ENCODE assay signal across 9 mouse cellular contexts in genomic region chr8:89571816-89572215, GRCm38 (mm10).
DNase-seq lines count a peak whose midpoint lies in the region; ATAC-seq and TF ChIP-seq lines count a peak whose summit lies in the region.
"Had no signal": no experiment of that assay in that cellular context is flagged by ENCODE, and none has a peak within 500 bp of the region (broad histone marks: within the 10 kb centered on the region; RNA-seq: fewer than 3 reads in every experiment).

No protein-coding gene starts in this region.

- no peak overlapping the region for H3K9ac ChIP-seq in ES-Bruce4 (ENCODE audit: low read depth, poor library complexity, severe bottlenecking)
- no peak overlapping the region for H3K9ac ChIP-seq in forebrain, embryonic 13.5 days

- WGBS in forebrain, embryonic 13.5 days, result 1% methylated on average over 13 of the region's 13 CpGs
- 2% methylated on average over 13 of the region's 13 CpGs for WGBS in hindbrain, embryonic 10.5 days

- no peaks in the 10 kb centered on the region for H3K4me1 ChIP-seq in ES-Bruce4 (ENCODE audit: control insufficient read depth, insufficient read depth, low read length)
- H3K4me1 ChIP-seq in forebrain, embryonic 13.5 days, result peaks cover 51% of the 10 kb centered on the region
- H3K4me1 ChIP-seq in hindbrain, embryonic 10.5 days (replicated peaks), result peaks cover 43% of the 10 kb centered on the region

- no peaks in the 10 kb centered on the region for H3K36me3 ChIP-seq in ES-Bruce4 (ENCODE audit: control insufficient read depth, insufficient read depth, low read length, poor library complexity, severe bottlenecking)
- H3K36me3 ChIP-seq in forebrain, embryonic 13.5 days (ENCODE audit: poor library complexity, severe bottlenecking), result no peaks in the 10 kb centered on the region
- no peaks in the 10 kb centered on the region for H3K36me3 ChIP-seq in hindbrain, embryonic 10.5 days

- peak overlapping the region; percentile 20; the same call in 1 of the 2 replicates for H3K4me2 ChIP-seq in forebrain, embryonic 13.5 days

- H3K27me3 ChIP-seq in ES-Bruce4 (ENCODE audit: control insufficient read depth, insufficient read depth, low read length, poor library complexity, severe bottlenecking), result no peaks in the 10 kb centered on the region; the same call in none of the 2 replicates
- peaks cover 25% of the 10 kb centered on the region; the same call in 1 of the 2 replicates for H3K27me3 ChIP-seq in forebrain, embryonic 13.5 days
- H3K27me3 ChIP-seq in hindbrain, embryonic 10.5 days (ENCODE audit: insufficient read depth, poor library complexity, severe bottlenecking), result peaks cover 35% of the 10 kb centered on the region

- no peak overlapping the region for H3K27ac ChIP-seq in ES-Bruce4 (ENCODE audit: insufficient read depth, low read length)
- no peak overlapping the region for H3K27ac ChIP-seq in forebrain, embryonic 13.5 days
- peak overlapping the region; percentile 53 for H3K27ac ChIP-seq in hindbrain, embryonic 10.5 days
- H3K27ac ChIP-seq in layer of hippocampus, adult 2 months, result no peak overlapping the region

- no peaks in the 10 kb centered on the region for H3K9me3 ChIP-seq in ES-Bruce4 (replicated peaks; ENCODE audit: control insufficient read depth, insufficient read depth, low read length, poor library complexity, severe bottlenecking)
- no peaks in the 10 kb centered on the region for H3K9me3 ChIP-seq in forebrain, embryonic 13.5 days (replicated peaks)
- H3K9me3 ChIP-seq in hindbrain, embryonic 10.5 days, result no peaks in the 10 kb centered on the region

- ATAC-seq in forebrain, embryonic 13.5 days, result peak; percentile 86

- DNase-seq in brain, embryonic 14.5 days (ENCODE audit: low read depth), result peak; percentile 92
- peak; percentile 85 for DNase-seq in hindbrain, embryonic 10.5 days (ENCODE audit: low spot score)
- peak; percentile 56 to 85 for DNase-seq in layer of hippocampus, adult 2 months (ENCODE audit: low spot score in 2 of 2)
- peak; percentile 27 to 46 for DNase-seq in lung, adult 18-20 months
- DNase-seq in retina, adult 2 months (ENCODE audit: low read depth, low spot score), result peak; percentile 22
- DNase-seq in urinary bladder, postnatal 36 days (ENCODE audit: low spot score in 2 of 2), result peak; percentile 40 to 52

- no peak for TF ChIP-seq POLR2A in ES-Bruce4 (IDR thresholded peaks at IDR 0.05; ENCODE audit: insufficient read depth, low read length)
- no peak for TF ChIP-seq POLR2A in brain, embryonic 14.5 days (IDR thresholded peaks at IDR 0.05; ENCODE audit: borderline replicate concordance, extremely low read depth, insufficient read depth, insufficient read length, poor library complexity, severe bottlenecking)

- 0 out of 2 replicates have a peak, but pooled peaks have one; percentile 9 for TF ChIP-seq EP300 in ES-Bruce4 (IDR thresholded peaks at IDR 0.05; ENCODE audit: insufficient read depth, low read depth, low read length)

- peak; percentile 84 for TF ChIP-seq CTCF in ES-Bruce4 (IDR thresholded peaks at IDR 0.05; ENCODE audit: low read depth, low read length)
- peak; percentile 94 for TF ChIP-seq CTCF in brain, embryonic 14.5 days (IDR thresholded peaks at IDR 0.05; ENCODE audit: borderline replicate concordance, extremely low read depth, insufficient read depth, insufficient read length)
- peak; percentile 79 for TF ChIP-seq CTCF in layer of hippocampus, adult 2 months (conservative IDR thresholded peaks at IDR 0.05)

- no peak overlapping the region for H3K4me3 ChIP-seq in ES-Bruce4 (ENCODE audit: low read depth, low read length)
- H3K4me3 ChIP-seq in forebrain, embryonic 13.5 days, result no peak overlapping the region
- H3K4me3 ChIP-seq in hindbrain, embryonic 10.5 days, result no peak overlapping the region; the same call in 1 of the 2 replicates
- no peak overlapping the region for H3K4me3 ChIP-seq in layer of hippocampus, adult 2 months
- H3K4me3 ChIP-seq: erythroblast, embryonic 14.5 days had no signal

Comparison
In these comparisons a context has a peak if more than half of its experiments do, and no peak if none do; other contexts are left out.
1. DNase-seq: peak in every context shown above with its lines; median percentile 92 in brain, embryonic 14.5 days; 85 in hindbrain, embryonic 10.5 days; 70 in layer of hippocampus, adult 2 months; 46 in urinary bladder, postnatal 36 days; 36 in lung, adult 18-20 months; 22 in retina, adult 2 months.